8 mouse cellular contexts compared by ENCODE assay signal in genomic region chr19:56422476-56423338, GRCm38 (mm10). TPM values are rescaled to one million over a fixed set of nuclear protein-coding genes. Genes with fewer than 3 reads are reported as not detected.
A peak's percentile ranks its signal among the peaks of the same experiment; 100 is the strongest.
DNase-seq lines count a peak whose midpoint lies in the region; ATAC-seq and TF ChIP-seq lines count a peak whose summit lies in the region.

No protein-coding gene starts in this region.

- ATAC-seq in heart, embryonic 15.5 days (replicated peaks; ENCODE audit: insufficient number of reproducible peaks, insufficient read depth, low FRiP score, low read depth), result 0 out of 2 replicates have a peak, but pooled peaks have one; percentile 29
- ATAC-seq in liver, embryonic 12.5 days, result 0 out of 2 replicates have a peak, but pooled peaks have one; percentile 30
- ATAC-seq in neural tube, embryonic 12.5 days (ENCODE audit: low FRiP score, low read depth), result 0 out of 2 replicates have a peak, but pooled peaks have one; percentile 48
- peak; percentile 38; the same call in 1 of the 2 replicates for ATAC-seq in stomach, postnatal 0 days (ENCODE audit: low FRiP score, low TSS enrichment)

- no peak for TF ChIP-seq EP300 in stomach, postnatal 0 days (optimal IDR thresholded peaks at IDR 0.05)

- TF ChIP-seq POLR2A in bone marrow macrophage, adult 2 months (IDR thresholded peaks at IDR 0.05; ENCODE audit: borderline replicate concordance, low read depth, low read length), result no peak
- no peak for TF ChIP-seq POLR2A in embryonic fibroblast, embryonic 13.5 days (IDR thresholded peaks at IDR 0.05; ENCODE audit: low read depth, low read length)

- no peaks in the 10 kb centered on the region for H3K36me3 ChIP-seq in heart, embryonic 15.5 days
- H3K36me3 ChIP-seq in liver, embryonic 12.5 days, result peaks cover 19% of the 10 kb centered on the region
- no peaks in the 10 kb centered on the region for H3K36me3 ChIP-seq in neural tube, embryonic 12.5 days
- H3K36me3 ChIP-seq in stomach, postnatal 0 days (ENCODE audit: control insufficient read depth, insufficient read depth, low read length), result no peaks in the 10 kb centered on the region

- no peak overlapping the region for H3K4me2 ChIP-seq in heart, embryonic 15.5 days
- no peak overlapping the region for H3K4me2 ChIP-seq in liver, embryonic 12.5 days
- H3K4me2 ChIP-seq in neural tube, embryonic 12.5 days (replicated peaks), result peak overlapping the region; percentile 20; the same call in 1 of the 2 replicates
- no peak overlapping the region for H3K4me2 ChIP-seq in stomach, postnatal 0 days (replicated peaks; ENCODE audit: low read depth)

- no peak overlapping the region for H3K27ac ChIP-seq in bone marrow macrophage, adult 2 months (ENCODE audit: insufficient read depth, low read depth, low read length)
- 0 out of 2 replicates have a peak overlapping the region, but pooled peaks have one; percentile 36 for H3K27ac ChIP-seq in embryonic fibroblast, embryonic 13.5 days (ENCODE audit: insufficient read depth, low read length)
- peak overlapping the region; percentile 68 for H3K27ac ChIP-seq in heart, embryonic 15.5 days
- no peak overlapping the region for H3K27ac ChIP-seq in liver, embryonic 12.5 days
- H3K27ac ChIP-seq in neural tube, embryonic 12.5 days, result no peak overlapping the region
- no peak overlapping the region for H3K27ac ChIP-seq in stomach, postnatal 0 days (replicated peaks)

- DNase-seq in CD4-positive helper T cell, adult 2 months (ENCODE audit: low read depth, low spot score), result peak; percentile 29
- peak; percentile 92 for DNase-seq in kidney, postnatal 14 days
- DNase-seq in stomach, postnatal 0 days (ENCODE audit: low spot score), result peak; percentile 83

- no peak overlapping the region for H3K9ac ChIP-seq in heart, embryonic 15.5 days
- H3K9ac ChIP-seq in liver, embryonic 12.5 days, result no peak overlapping the region
- no peak overlapping the region for H3K9ac ChIP-seq in neural tube, embryonic 12.5 days
- H3K9ac ChIP-seq in stomach, postnatal 0 days (ENCODE audit: low read length), result no peak overlapping the region

- no peaks in the 10 kb centered on the region for H3K27me3 ChIP-seq in heart, embryonic 15.5 days
- no peaks in the 10 kb centered on the region for H3K27me3 ChIP-seq in liver, embryonic 12.5 days (replicated peaks)
- H3K27me3 ChIP-seq in neural tube, embryonic 12.5 days (replicated peaks), result no peaks in the 10 kb centered on the region
- H3K27me3 ChIP-seq in stomach, postnatal 0 days (ENCODE audit: control insufficient read depth, insufficient read depth, low read length), result no peaks in the 10 kb centered on the region

- H3K4me3 ChIP-seq in bone marrow macrophage, adult 2 months (ENCODE audit: insufficient read depth, low read length), result no peak overlapping the region
- H3K4me3 ChIP-seq in embryonic fibroblast, embryonic 13.5 days (ENCODE audit: insufficient read depth, low read length), result no peak overlapping the region
- H3K4me3 ChIP-seq in heart, embryonic 15.5 days, result no peak overlapping the region
- H3K4me3 ChIP-seq in liver, embryonic 12.5 days, result no peak overlapping the region
- H3K4me3 ChIP-seq in neural tube, embryonic 12.5 days, result no peak overlapping the region
- H3K4me3 ChIP-seq in stomach, postnatal 0 days (ENCODE audit: low read depth, low read length), result no peak overlapping the region

- no peaks in the 10 kb centered on the region for H3K9me3 ChIP-seq in heart, embryonic 15.5 days (replicated peaks)
- no peaks in the 10 kb centered on the region for H3K9me3 ChIP-seq in liver, embryonic 12.5 days (replicated peaks)
- no peaks in the 10 kb centered on the region for H3K9me3 ChIP-seq in neural tube, embryonic 12.5 days
- H3K9me3 ChIP-seq in stomach, postnatal 0 days (ENCODE audit: control insufficient read depth, low read length), result no peaks in the 10 kb centered on the region

- peak; percentile 64 for TF ChIP-seq CTCF in bone marrow macrophage, adult 2 months (IDR thresholded peaks at IDR 0.05; ENCODE audit: low read depth, low read length)
- peak; percentile 66 for TF ChIP-seq CTCF in embryonic fibroblast, embryonic 13.5 days (IDR thresholded peaks at IDR 0.05; ENCODE audit: borderline replicate concordance, insufficient read depth, low read length)
- peak; percentile 89 for TF ChIP-seq CTCF in stomach, postnatal 0 days (IDR thresholded peaks at IDR 0.05; ENCODE audit: low read depth)

- 41% methylated on average over 14 of the region's 14 CpGs for WGBS in heart, embryonic 15.5 days
- 46% methylated on average over 14 of the region's 14 CpGs for WGBS in liver, embryonic 12.5 days (ENCODE audit: insufficient replicate concordance)
- WGBS in neural tube, embryonic 12.5 days, result 27% methylated on average over 14 of the region's 14 CpGs
- 26% methylated on average over 14 of the region's 14 CpGs for WGBS in stomach, postnatal 0 days

- no peaks in the 10 kb centered on the region for H3K4me1 ChIP-seq in bone marrow macrophage, adult 2 months (ENCODE audit: control insufficient read depth, insufficient read depth, low read length)
- H3K4me1 ChIP-seq in embryonic fibroblast, embryonic 13.5 days (ENCODE audit: control insufficient read depth, insufficient read depth, low read length), result no peaks in the 10 kb centered on the region
- peaks cover 22% of the 10 kb centered on the region for H3K4me1 ChIP-seq in heart, embryonic 15.5 days (replicated peaks)
- H3K4me1 ChIP-seq in liver, embryonic 12.5 days, result 0 out of 2 replicates have a peak, but pooled peaks cover 5% of the 10 kb centered on the region
- H3K4me1 ChIP-seq in neural tube, embryonic 12.5 days, result 0 out of 2 replicates have a peak, but pooled peaks cover 4% of the 10 kb centered on the region
- no peaks in the 10 kb centered on the region for H3K4me1 ChIP-seq in stomach, postnatal 0 days (replicated peaks; ENCODE audit: control insufficient read depth, insufficient read depth)

RNA-seq across cellular contexts. Expression of gene Casp7, which starts 25.8 kb away (rescaled TPM):
- 13.7 and 17.6 TPM in 2 replicates for polyA plus RNA-seq in bone marrow macrophage, adult 2 months (2012; ENCODE audit: insufficient read depth, insufficient read length, missing spikeins)
- polyA plus RNA-seq in embryonic fibroblast, embryonic 13.5 days (2011; ENCODE audit: insufficient read length, low read depth, missing spikeins), result 14.9 and 18.2 TPM in 2 replicates
- 25.6 and 28.4 TPM in 2 replicates for polyA plus RNA-seq in heart, embryonic 15.5 days (2015; fragmentation: Nextera tagmentation; extraction: Ambion mirVana)
- polyA plus RNA-seq in liver, embryonic 12.5 days (2016; fragmentation: Nextera tagmentation; extraction: Ambion mirVana), result 16.8 and 17.6 TPM in 2 replicates
- polyA plus RNA-seq in neural tube, embryonic 12.5 days (2016; fragmentation: Nextera tagmentation; extraction: Ambion mirVana), result 16.0 and 16.4 TPM in 2 replicates
- 17.9 and 20.8 TPM in 2 replicates for polyA plus RNA-seq in stomach, postnatal 0 days (2015; fragmentation: Nextera tagmentation; extraction: Ambion mirVana)

RNA-seq across cellular contexts. Expression of gene Nrap, which starts 32.9 kb away (rescaled TPM):
- 0.15 and 0.36 TPM in 2 replicates for polyA plus RNA-seq in bone marrow macrophage, adult 2 months (2012; ENCODE audit: insufficient read depth, insufficient read length, missing spikeins)
- 0.15 and 0.21 TPM in 2 replicates for polyA plus RNA-seq in embryonic fibroblast, embryonic 13.5 days (2011; ENCODE audit: insufficient read length, low read depth, missing spikeins)
- 37.8 and 43.0 TPM in 2 replicates for polyA plus RNA-seq in heart, embryonic 15.5 days (2015; fragmentation: Nextera tagmentation; extraction: Ambion mirVana)
- polyA plus RNA-seq in liver, embryonic 12.5 days (2016; fragmentation: Nextera tagmentation; extraction: Ambion mirVana), result 0.10 and 0.13 TPM in 2 replicates
- 0.19 and 0.27 TPM in 2 replicates for polyA plus RNA-seq in neural tube, embryonic 12.5 days (2016; fragmentation: Nextera tagmentation; extraction: Ambion mirVana)
- polyA plus RNA-seq in stomach, postnatal 0 days (2015; fragmentation: Nextera tagmentation; extraction: Ambion mirVana), result 0.33 and 0.41 TPM in 2 replicates

RNA-seq across cellular contexts. Expression of gene Plekhs1, which starts 38.7 kb away (rescaled TPM):
- not detected in 2 replicates for polyA plus RNA-seq in bone marrow macrophage, adult 2 months (2012; ENCODE audit: insufficient read depth, insufficient read length, missing spikeins)
- 0.16 and 0.20 TPM in 2 replicates for polyA plus RNA-seq in embryonic fibroblast, embryonic 13.5 days (2011; ENCODE audit: insufficient read length, low read depth, missing spikeins)
- polyA plus RNA-seq in heart, embryonic 15.5 days (2015; fragmentation: Nextera tagmentation; extraction: Ambion mirVana), result 0.08 and 0.10 TPM in 2 replicates
- not detected in 2 replicates for polyA plus RNA-seq in liver, embryonic 12.5 days (2016; fragmentation: Nextera tagmentation; extraction: Ambion mirVana)
- polyA plus RNA-seq in neural tube, embryonic 12.5 days (2016; fragmentation: Nextera tagmentation; extraction: Ambion mirVana), result 0.15 TPM in 1 of 2 replicates, not detected in the other
- 3.4 and 4.7 TPM in 2 replicates for polyA plus RNA-seq in stomach, postnatal 0 days (2015; fragmentation: Nextera tagmentation; extraction: Ambion mirVana)

Comparison
In these comparisons a context has a peak if more than half of its experiments do, and no peak if none do; other contexts are left out.
1. DNase-seq: peak in every context shown above with its lines; median percentile 92 in kidney, postnatal 14 days; 83 in stomach, postnatal 0 days; 29 in CD4-positive helper T cell, adult 2 months.
2. H3K27ac ChIP-seq: peak in embryonic fibroblast, embryonic 13.5 days (single experiment) and heart, embryonic 15.5 days (single experiment); none in bone marrow macrophage, adult 2 months (single experiment), liver, embryonic 12.5 days (single experiment), neural tube, embryonic 12.5 days (single experiment) and stomach, postnatal 0 days (single experiment).
3. RNA of gene Nrap, which starts 32.9 kb away (polyA plus RNA-seq): 37.8 to 43.0 TPM in heart, embryonic 15.5 days; 0.33 to 0.41 TPM in stomach, postnatal 0 days, 0.15 to 0.21 TPM in embryonic fibroblast, embryonic 13.5 days, 0.19 to 0.27 TPM in neural tube, embryonic 12.5 days, 0.15 to 0.36 TPM in bone marrow macrophage, adult 2 months and 0.10 to 0.13 TPM in liver, embryonic 12.5 days; every median in the first group is over 10 times any median in the second.
4. Peak in every context shown above with its lines, with median percentiles within 50 percentile points of each other: CTCF ChIP-seq and ATAC-seq.